Mouse (Mus musculus) frontal cortex, adult 2 months (tissue): ENCODE results near the gene Samd13. TPM values are rescaled to one million over a fixed set of nuclear protein-coding genes. Genes with fewer than 3 reads are reported as not detected.

Experiments used
- DNase-seq, 2 experiments: peaks; one replicate each; pipeline ENCODE4 v3.0.0; 2022; ENCODE audit warnings: low spot score in 1 of 2; ENCODE audit errors: extremely low spot score in 1 of 2
- polyA plus RNA-seq: library from polyadenylated mRNA; depleted of rRNA; stranded (reverse); fragments of >200 nt; gene quantifications from 2 replicates; pipeline ENCODE4 v1.2.3, GENCODE M21; 2012; rRNA removed

Gene Samd13
- polyA plus RNA-seq, result 0.48 and 0.64 TPM in 2 replicates

DNA sequence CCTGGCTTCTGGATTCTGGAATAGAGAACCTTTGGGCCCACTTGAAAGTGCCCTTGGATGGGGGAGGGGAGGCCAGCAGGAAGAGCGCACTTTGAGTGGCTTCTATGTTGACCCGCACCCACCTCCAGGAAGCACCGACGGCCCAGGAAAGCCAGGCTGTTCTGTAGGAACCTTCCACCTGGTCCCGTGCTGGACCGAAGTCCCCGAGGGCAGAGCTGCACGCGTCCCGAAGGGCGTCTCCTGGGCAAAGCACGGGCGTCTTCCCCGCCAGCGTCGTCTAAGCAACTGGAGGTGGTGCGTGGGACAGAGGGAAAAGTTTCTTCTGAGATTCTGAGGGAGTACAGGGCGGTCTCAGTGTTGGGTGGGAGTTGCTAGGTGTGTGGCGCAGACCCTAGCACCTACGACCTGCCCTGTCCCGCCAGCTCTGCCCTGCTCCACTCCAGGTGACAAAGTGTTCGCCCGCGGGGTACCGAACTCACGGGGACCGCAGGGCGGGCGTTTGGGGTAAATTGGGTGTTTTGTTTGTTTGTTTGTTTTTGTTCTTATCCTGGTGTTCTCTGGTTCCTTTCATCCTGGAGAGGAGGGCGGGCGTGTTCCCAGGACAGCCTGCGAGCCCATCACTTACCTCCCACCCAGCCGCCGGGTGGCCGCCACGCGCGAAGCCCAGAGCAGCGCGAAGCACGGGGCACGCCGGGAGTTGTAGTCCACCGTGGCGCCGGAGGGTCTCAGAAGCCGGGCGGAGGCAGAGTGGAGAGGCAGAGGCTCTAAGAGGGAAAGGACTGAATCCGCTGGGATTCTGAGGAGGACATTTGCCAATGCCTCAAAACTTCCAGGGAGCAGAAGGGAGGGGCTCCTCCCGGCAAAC, at the start of gene Samd13:
Gene Samd13, minus strand, starts transcription at position 782 of the 865 bp plus-strand sequence.
- peak in 1 of 2 experiments; percentile 54 for DNase-seq

DNA sequence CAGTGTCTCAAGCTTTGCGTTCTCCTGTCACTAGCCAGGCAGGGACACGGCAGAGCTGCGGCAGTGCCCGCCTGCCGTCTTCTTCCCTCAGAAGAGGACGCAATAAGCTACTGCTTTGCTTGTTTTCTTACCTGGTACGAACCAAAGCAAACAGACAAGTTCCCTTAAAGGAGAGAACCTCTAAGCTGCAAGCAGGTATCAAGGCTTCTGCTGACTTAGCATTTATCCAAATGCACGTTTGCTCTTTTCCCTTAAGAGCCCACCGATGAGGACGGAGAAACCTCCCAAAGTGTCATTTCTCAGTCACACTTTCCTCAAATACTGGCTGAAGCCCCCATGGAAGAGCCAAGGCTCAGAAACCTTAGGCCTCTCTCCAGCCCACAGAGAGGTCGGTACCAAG, 46.1 kb upstream of the Samd13 start:
- DNase-seq, result no peak

DNA sequence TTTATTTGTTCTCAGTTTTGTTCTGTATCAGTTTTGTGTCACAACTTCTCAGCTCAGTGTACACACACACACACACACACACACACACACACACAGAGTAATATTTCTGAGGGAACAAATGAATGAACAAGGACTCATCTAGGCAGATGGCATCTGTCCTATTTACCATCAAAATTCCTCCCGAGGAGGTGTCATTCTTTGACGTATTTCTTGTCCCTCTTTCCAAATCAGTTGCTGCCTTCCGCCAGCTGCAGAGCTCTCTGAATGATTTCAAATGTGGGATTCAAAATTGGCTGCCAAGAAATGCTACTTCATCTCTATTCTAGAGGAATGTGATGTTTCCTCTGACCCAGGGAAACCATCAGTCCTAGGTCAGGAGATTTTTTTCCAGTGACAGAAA, 37.6 kb upstream of the Samd13 start:
- peak in 1 of 2 experiments; percentile 60 for DNase-seq

DNA sequence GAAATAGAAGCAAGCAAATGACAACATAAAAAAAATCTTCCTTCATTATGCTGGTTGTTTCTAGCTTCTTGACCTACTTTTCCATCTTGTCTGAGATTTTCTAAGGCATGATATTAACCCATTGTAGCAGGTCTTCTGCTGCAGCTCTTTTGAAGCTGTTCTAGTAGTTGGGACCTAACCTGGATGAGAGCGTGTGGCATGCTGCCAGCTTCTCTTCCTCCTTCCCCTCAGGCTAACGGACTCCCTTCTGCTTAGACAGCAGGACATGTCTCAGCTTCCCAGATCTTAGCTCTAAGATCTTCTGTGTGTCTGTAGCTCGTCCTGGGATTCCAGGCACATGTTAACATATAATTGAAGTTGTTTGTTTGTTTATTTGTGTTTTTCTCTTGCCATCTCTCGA, 34.3 kb upstream of the Samd13 start:
- no peak for DNase-seq

DNA sequence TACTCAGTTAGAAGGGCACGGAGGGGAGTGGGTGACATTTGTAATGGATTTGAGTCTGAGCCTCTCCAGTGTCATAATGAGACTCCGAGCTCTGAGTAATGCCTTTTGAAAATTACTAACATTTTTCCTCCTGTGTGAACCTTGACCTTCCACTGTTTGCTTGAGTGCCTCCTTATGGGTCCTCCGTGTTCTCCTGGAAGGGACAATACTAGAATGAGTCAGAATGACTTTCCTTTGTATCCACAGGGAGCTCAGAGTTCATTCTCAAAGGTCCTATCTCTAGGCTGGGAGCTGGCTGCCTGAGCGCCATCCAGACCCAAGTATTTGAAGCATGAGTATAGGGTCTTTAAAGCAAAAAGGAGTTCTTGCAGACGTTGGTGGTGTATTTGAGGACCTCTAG, 32.9 kb upstream of the Samd13 start:
- DNase-seq, result no peak

DNA sequence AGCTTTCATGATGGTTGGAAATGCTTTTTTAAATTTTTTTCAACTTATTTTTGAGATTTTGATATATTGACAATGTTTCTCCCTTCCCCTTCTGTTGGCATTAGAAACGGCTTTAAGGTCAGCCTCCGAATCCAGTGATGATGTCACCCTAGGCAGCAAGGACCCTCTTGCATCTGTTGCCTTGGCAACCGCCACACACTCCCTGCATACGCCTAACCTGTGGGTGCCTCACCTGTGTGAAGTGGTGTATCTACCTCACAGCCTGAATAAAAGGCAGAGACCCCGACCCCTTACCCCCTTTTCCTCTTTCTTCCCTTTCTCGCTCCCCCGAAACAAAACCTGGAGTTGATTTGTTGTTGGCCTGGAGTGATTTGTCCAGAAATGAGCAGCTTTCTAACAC, 26.9 kb upstream of the Samd13 start:
- no peak for DNase-seq

DNA sequence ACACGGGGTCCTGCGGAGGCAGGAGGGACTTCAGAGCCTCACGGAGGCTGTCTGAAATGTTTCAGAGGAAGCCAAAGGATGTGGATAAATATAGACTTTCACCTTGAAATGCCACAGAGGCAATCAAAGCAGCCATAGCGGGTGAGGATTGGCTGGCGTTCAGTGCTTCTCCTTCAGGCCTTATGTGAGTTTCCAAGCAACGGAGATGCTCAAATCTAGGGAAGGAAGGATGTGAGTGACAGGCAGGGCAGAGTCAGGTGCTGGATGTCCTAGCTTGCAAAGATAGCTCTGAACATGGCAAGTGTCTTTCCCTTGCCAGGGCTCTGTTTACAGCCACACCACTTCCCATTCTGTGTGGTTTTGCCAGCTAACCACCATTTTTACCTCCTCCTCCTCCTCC, 26.2 kb upstream of the Samd13 start:
- DNase-seq, result peak; percentile 53 to 59

DNA sequence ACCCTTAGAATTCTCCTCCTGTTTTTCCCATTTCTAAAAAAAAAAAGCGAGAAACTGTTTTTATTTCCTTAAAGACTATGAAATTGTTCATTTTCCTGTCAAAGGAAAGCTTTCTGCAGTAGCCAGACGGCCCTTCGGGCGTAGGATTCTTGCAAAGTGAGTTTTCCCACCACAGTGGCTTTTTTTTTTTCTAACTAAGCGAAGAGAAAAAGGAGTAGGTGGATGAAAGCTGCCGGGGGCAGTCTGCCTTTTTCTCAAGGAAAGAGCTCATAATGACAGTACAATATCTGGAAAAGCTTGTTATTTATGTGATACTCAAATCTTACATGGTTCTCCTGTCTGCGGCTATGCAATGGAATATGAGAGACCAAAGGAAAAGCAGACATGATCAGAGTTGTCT, 25.7 kb upstream of the Samd13 start:
- DNase-seq, result peak in 1 of 2 experiments; percentile 59

DNA sequence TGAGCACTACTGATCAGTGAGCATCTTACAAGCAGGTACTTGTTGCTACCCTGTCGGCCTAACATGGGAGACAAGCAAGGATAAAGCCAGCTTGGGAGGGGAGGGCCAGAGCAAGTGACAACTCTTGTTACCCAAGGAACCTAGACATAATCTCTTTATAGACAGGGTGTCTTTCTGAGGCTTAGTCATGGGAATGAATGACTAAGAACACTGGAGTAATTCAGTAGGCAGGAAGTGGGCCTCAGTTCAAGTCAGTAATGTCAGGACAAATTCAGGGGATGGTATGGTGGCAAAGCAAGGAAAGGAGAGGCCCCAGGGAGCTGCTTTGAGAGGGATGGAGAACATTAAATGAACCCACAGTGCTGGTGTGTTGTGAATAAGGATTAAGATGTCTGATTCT, 23.7 kb upstream of the Samd13 start:
- no peak for DNase-seq

DNA sequence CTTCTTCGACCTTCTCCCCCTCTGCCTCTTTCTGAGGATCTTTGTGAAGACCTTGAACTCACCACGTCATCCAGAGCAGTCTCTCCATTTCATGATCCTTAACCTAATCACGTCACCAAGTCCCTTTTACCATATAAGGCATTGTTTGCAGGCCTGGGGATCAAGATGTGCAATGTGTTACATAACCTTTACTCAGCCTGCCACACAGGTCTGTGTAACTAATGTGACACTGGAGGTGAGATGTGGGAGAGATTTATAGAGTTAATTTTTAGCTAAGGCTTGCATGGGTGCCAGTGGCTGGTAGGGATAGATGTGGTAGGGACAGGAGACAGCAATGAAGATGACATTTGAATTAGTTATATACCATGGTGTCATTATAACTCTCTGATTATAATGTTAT, 23.0 kb upstream of the Samd13 start:
- no peak for DNase-seq

DNA sequence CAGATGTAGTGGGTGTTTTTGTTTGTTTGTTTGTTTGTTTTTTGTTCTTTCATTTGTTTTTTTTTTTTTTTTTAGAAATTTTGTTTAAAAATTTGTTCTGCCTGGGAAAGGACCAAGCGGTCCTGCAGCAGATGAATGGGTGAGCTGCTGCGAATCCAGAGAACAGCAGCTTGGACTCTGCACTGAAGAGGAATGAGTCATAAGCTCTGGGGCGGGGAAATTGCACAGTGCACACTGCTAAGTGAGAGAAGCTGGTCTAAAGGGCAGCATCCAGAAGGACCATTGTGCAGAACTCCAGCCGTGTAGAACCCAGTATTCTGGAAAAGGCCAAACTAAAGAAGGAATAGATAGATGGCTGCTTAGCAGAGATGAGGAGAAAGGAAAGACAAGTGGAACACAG, 18.7 kb upstream of the Samd13 start:
- no peak for DNase-seq

DNA sequence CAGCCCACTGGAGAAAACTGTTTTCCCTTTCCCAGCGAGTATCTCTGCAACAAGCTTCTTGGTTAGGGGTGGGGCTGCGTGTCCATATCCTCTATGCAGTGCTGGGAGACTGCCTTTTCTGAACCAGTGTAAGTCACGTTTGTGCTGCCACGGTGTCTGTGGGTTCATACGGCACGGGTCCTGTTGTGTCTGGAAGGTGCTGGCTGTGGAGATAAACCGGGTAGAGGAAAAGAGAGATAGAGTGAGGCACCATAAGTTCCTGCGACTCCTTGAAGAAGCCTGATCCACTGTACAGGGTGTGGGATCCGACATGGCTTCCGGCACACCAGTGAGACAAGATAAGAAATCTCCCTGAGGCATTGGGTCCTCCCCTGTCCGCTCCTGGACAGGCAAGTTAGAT, 14.7 kb upstream of the Samd13 start:
- no peak for DNase-seq

DNA sequence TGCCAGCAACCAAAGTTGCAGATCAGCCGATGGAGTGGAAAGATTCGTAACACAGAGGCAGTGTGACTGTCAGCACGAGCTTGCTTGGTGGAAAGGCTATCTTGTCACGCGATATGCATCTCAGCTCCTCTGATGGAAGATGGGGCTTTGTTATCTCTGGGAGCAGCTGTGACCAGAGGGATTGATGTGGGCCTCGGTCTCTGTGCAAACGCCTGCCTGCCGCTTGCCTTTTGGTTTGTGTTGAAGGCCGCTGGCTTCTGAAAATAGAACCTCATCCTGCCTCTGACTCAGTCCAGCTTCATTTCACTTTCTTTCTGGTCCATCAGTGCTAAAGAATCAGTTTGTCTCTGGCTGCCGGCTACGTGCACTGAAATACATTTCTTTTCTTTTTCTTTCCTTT, 13.6 kb upstream of the Samd13 start:
- DNase-seq, result no peak

DNA sequence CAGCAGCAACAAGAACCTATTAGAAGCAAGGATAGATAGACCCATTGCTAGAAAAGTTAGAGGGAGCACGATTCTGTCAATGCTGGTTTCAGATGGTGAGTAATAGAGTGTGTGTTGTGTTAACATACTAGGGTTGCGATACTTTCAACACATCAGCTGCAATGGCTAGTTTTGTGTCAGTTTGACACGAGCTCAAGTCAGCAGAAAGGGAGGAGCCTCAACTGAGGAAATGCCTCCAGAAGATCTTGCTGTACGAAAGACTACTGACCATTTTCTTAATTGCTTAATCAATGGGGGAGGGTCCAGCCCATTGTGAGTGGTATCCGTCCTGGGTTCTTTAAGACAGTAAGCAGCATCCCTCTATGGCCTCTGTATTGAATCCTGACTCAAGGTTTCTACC, 7.2 kb upstream of the Samd13 start:
- DNase-seq, result no peak

DNA sequence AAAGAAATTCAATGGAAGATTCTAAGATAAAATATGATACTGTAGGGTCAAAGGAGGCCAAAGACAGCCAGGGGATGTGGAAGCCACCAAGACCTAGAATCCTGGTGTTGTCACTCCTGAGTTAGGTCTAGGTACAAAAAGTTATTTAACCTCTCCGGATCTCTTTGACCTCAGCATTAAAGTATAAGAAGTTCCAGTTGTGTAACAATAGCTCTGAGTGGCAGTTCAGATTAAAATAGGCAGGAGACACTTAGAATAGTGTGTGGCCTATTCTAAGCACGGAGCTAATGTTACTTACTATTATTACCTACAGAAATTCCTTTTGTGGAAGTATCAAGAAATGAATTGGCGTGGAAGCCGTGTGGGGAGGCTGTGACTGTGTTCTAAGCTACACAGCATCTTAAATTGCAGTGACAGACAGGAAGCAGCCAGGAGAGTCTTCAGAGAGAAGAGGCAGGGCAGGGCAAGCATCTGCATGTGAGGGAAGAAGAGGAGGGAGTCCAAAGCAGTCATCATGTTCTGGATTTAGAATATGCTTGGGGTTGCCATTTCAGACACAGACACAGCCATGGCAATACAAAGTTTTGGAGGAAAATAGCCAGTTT, 1.8 kb upstream of the Samd13 start:
- peak in 1 of 2 experiments; percentile 41 for DNase-seq

DNA sequence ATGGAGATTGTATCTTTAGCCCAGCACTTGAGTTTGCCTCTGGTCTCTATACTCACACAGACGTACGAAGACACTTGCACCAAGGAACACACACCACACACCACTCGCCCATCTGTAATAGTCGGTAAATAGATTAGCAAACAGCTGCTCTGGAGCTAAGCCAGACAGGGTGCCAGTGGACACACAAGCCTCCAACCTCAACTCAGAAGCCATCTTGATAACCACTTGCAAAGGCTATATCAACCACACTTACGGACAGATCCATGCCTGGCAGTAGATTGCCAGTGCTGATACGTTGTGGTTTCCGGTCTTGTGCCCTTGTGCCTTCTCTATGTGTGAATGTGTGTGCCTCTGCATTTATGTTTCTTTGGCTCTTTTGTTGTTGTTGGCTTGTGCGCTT, 1.0 kb upstream of the Samd13 start:
- no peak for DNase-seq

DNA sequence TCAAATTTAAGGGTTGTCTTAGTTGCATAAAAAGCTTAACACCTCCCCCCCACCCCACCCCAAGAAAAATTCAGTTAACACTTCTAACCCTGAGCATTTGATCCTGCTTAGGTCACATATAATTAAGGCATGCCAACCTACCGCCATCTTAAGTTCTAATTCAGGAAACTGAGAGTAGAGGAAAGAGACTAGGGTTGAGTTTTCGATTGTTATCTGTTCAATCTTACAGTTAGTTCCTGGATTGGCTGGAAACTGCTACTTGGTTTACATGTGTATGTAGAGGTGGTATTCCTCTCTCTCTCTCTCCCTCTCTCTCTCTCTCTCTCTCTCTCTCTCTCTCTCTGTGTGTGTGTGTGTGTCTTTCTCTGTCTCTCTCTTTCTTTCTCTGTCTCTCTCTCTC, 2.3 kb downstream of the Samd13 start:
- no peak for DNase-seq

DNA sequence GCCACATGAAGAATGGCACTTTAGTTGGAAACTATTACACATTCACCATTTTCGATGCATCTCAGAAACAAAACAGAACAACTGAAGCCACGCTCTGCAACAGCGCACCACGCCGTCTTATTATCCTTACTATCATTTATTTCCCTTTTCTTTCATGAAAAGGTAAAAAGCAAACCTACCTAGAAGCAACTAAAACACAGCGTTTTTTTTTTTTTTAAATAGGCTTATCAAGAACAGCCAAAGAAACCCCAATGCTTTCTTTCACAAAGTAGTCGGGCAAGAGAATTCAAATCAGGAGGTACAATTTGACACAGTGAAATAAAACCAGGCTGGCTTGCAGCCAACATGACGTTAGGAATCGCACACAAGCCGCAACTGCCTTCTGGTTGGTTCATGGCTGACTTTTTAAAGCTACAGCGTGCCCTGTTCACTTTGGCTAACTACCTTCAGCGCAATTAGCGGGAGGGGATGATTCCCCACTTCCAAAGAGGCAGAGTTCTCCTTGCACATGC, 3.2 kb downstream of the Samd13 start:
- DNase-seq, result peak; percentile 48 to 79

DNA sequence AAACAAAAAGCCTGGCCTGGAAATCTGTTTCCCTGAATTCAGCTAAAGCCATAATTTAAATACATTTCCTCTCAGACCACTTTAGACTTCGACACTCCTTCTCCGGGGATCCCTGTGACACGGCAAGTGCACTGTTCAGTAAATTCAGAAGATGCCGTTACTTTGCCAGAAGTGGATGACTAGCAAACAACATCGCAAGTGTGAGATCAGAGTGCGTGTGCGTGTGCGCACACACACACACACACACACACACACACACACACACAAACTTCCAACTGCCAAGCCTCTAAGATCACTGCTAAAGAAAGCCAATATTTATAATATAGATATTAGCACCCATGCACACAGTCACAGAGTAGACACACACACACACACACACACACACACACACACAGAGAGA, 3.7 kb downstream of the Samd13 start:
- no peak for DNase-seq

DNA sequence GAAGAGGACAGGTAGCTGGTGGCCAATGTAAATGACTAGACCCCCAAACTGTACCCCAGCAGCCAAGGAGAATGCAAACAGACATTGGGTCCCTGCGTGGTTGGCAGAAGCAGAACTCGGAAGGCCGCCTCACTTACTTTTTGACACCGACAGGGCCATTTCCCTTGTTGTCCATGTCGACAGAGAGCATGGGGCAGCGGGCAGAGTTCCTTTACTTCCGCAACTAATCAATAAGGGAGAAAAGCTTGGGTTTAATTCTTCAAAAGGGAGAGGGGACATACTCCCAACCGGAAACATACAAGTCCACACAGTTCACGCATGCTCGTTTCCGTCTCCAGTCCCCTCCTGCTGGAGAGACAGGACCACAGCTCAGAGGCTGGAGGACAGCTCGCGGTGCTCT, 4.8 kb downstream of the Samd13 start:
- no peak for DNase-seq

DNA sequence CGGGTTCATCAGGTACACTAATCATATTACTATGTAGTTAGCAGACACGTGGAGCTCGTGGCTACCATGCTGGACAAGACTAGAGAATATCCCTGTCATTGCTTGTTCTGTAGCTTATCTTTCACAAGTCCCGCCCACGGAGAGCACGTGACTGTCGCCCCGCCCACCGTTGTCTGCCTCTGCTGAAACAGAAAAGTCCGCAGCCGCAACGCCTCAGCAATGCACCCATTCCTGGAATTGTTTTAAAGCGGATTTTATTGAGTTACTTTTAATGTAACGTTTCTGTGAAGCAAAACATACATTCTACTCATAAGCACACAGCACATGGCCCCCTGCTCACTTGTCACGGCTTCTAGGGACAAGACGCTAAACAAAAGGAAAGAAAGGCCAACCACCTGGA, 5.7 kb downstream of the Samd13 start:
- DNase-seq, result no peak

DNA sequence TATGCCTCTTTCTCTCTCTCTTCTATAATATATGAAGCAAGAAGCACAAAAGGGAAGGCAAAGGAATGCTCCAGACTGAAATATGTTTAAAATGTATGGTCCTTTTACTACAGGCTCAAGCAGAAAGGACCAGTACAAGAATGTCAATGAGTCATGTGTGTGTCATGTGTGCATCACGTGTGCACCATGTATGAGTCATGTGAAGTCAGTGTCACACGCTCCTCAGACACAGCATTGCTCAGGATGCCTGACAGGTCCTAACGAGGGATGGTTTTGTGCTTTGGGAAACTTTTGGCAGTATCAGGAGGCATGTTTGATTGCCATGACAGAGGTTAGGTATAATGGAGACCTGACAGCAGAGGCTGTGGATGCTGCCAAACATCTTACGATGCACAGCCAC, 9.2 kb downstream of the Samd13 start:
- no peak for DNase-seq
